Mouse (Mus musculus): ENCODE measurements around the gene Pygo1. TPM values are rescaled to one million over a fixed set of nuclear protein-coding genes. Genes with fewer than 3 reads are reported as not detected.

Gene Pygo1
- total and polyA plus RNA-seq, 3 experiments, result not detected

DNA sequence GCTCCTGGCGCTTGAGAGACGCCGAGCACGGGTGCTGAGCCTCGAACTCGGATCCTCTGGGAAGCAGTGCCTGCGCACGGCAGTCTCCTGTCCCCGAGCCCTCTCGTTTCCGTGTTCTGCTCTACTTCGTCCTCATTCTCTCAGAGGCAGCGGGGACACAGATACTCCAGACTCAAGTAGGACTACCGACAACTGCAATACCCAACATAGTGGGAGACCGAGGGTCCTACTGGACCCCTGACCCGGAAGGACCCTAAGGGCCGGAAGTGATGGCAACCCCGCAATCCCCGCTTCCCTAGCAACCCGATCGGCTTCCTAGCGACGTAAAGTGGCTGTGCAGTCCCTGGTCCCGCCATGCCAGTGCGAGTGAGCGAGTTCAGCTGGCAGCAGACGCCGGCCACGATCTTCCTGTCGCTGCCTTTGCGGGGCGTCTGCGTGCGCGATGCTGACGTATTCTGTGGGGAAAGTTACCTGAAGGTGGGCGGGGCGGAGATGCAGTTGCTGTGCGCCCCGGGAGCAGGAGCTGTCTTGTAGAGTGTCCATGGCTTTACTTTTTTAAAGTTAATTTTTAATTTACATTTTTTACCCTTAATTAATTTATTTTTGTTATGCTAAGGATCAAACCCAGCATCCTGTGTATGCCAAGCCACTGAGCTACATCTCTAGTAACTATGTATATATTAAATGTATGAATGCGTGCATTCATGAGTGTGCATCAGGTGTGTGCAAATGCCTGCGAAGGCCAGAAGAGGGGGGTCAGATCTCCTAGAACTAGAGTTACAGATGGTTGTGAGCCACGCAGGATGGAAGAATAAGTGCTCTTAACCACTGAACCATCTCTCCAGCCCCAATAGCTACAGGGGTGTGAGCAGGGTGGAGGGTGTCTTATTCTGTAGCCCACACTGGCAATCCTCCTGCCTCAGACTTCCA, 33.3 kb downstream of the Pygo1 start, which contains the start of the genes Dyx1c1 and Gm44503:
Dyx1c1 (plus strand) TSS at position 265 of the 930 bp plus-strand sequence.
Gm44503 (plus strand) TSS at position 332 of the 930 bp plus-strand sequence.
- Histone ChIP-seq H3K27ac (ENCODE audit: insufficient read depth, low read depth) (no peak within 1 kb of the TSS), H3K9ac (ENCODE audit: insufficient read depth, low read depth) (no peak within 1 kb of the TSS), H3K79me2 (replicated peaks; ENCODE audit: control insufficient read depth, extremely low read depth, insufficient read depth, poor library complexity, severe bottlenecking) (no peaks in the 10 kb centered on the region), H3K4me2 (ENCODE audit: insufficient read depth, low read depth, poor library complexity, severe bottlenecking) (no peak within 1 kb of the TSS; the same call in 1 of the 2 replicates), H3K36me3 (replicated peaks in 1 of 2; ENCODE audit: control insufficient read depth in 1 of 2, insufficient read depth in 1 of 2, low read length in 1 of 2) (no peaks in the 10 kb centered on the region), H3K9me3 (replicated peaks; ENCODE audit: low read length) (no peaks in the 10 kb centered on the region), H3K4me3 (replicated peaks in 1 of 3; ENCODE audit: low read depth in 2 of 3, low read length in 2 of 3, poor library complexity in 1 of 3) (peak within 1 kb of the TSS; percentile 54 to 74 (median 57)), H3K27me3 (replicated peaks) (no peaks in the 10 kb centered on the region), H3K4me1 (ENCODE audit: control insufficient read depth in 1 of 2, insufficient read depth in 2 of 2) (peaks cover 18 to 28% of the 10 kb centered on the region in 2 experiments)
- DNase-seq (ENCODE audit: extremely low read depth), result peak; percentile 63
- TF ChIP-seq CTCF (conservative IDR thresholded peaks at IDR 0.05 in 1 of 2, IDR thresholded peaks at IDR 0.05 in 1 of 2; ENCODE audit: low read depth in 2 of 2, low read length in 2 of 2), result no peak
- no peak for TF ChIP-seq NELFE (IDR thresholded peaks at IDR 0.05; ENCODE audit: low read depth, low read length)
- TF ChIP-seq ZNF384 (IDR thresholded peaks at IDR 0.05; ENCODE audit: low read depth, low read length), result no peak
- no peak for TF ChIP-seq UBTF (IDR thresholded peaks at IDR 0.05; ENCODE audit: low read depth, low read length)
- TF ChIP-seq ZKSCAN1 (IDR thresholded peaks at IDR 0.05; ENCODE audit: borderline replicate concordance, low read depth, low read length), result no peak
- TF ChIP-seq CHD1 (IDR thresholded peaks at IDR 0.05; ENCODE audit: low read depth, low read length), result no peak
- TF ChIP-seq KAT2A (IDR thresholded peaks at IDR 0.05; ENCODE audit: insufficient replicate concordance, low read length), result no peak
- no peak for TF ChIP-seq MYC (IDR thresholded peaks at IDR 0.05; ENCODE audit: low read depth, low read length)
- TF ChIP-seq EP300 (IDR thresholded peaks at IDR 0.05; ENCODE audit: low read length), result no peak
- TF ChIP-seq E2F4 (IDR thresholded peaks at IDR 0.05; ENCODE audit: insufficient replicate concordance, low read depth, low read length), result no peak
- TF ChIP-seq TCF12 (IDR thresholded peaks at IDR 0.05; ENCODE audit: low read depth, low read length), result no peak
- TF ChIP-seq RCOR1 (conservative IDR thresholded peaks at IDR 0.05; ENCODE audit: low read depth, low read length), result no peak
- TF ChIP-seq MXI1 (IDR thresholded peaks at IDR 0.05; ENCODE audit: low read depth, low read length), result peak; percentile 69; the same call in 1 of the 2 replicates
- 0 out of 2 replicates have a peak, but pooled peaks have one; percentile 34 for TF ChIP-seq POLR2A (IDR thresholded peaks at IDR 0.05; ENCODE audit: low read depth, low read length)
- no peak for TF ChIP-seq PAX5 (IDR thresholded peaks at IDR 0.05; ENCODE audit: low read length)
- no peak for TF ChIP-seq BHLHE40 (IDR thresholded peaks at IDR 0.05; ENCODE audit: low read depth, low read length)
- no peak for TF ChIP-seq JUN (IDR thresholded peaks at IDR 0.05; ENCODE audit: insufficient read depth, low read depth, low read length)
- no peak for TF ChIP-seq USF1 (IDR thresholded peaks at IDR 0.05; ENCODE audit: low read depth, low read length)
- TF ChIP-seq IRF4 (IDR thresholded peaks at IDR 0.05; ENCODE audit: low read depth, low read length), result no peak
- no peak for TF ChIP-seq ZC3H11A (IDR thresholded peaks at IDR 0.05; ENCODE audit: low read depth, low read length)
- peak; percentile 70 for TF ChIP-seq HCFC1 (IDR thresholded peaks at IDR 0.05; ENCODE audit: low read depth, low read length)
- TF ChIP-seq ELF1 (IDR thresholded peaks at IDR 0.05; ENCODE audit: low read depth, low read length), result peak; percentile 82
- TF ChIP-seq USF2 (conservative IDR thresholded peaks at IDR 0.05; ENCODE audit: low read depth, low read length), result no peak
- TF ChIP-seq MAX (IDR thresholded peaks at IDR 0.05; ENCODE audit: low read length), result no peak
- TF ChIP-seq GABPA (IDR thresholded peaks at IDR 0.05; ENCODE audit: insufficient replicate concordance, low read depth, low read length), result no peak
- no peak for TF ChIP-seq ZMIZ1 (IDR thresholded peaks at IDR 0.05; ENCODE audit: low read depth, low read length)
- no peak for TF ChIP-seq SMC3 (IDR thresholded peaks at IDR 0.05; ENCODE audit: low read depth, low read length)
- TF ChIP-seq TBP (conservative IDR thresholded peaks at IDR 0.05; ENCODE audit: low read depth, low read length), result no peak
- peak; percentile 67 for TF ChIP-seq SIN3A (IDR thresholded peaks at IDR 0.05; ENCODE audit: low read length)
- no peak for TF ChIP-seq NRF1 (IDR thresholded peaks at IDR 0.05; ENCODE audit: low read depth, low read length)
- no peak for TF ChIP-seq MAZ (IDR thresholded peaks at IDR 0.05; ENCODE audit: low read depth, low read length)
- no peak for TF ChIP-seq MAFK (IDR thresholded peaks at IDR 0.05; ENCODE audit: insufficient replicate concordance, low read length)
- TF ChIP-seq POLR2AphosphoS2 (IDR thresholded peaks at IDR 0.05; ENCODE audit: low read depth, low read length), result no peak
- 0 out of 2 replicates have a peak, but pooled peaks have one; percentile 34 for TF ChIP-seq MEF2A (IDR thresholded peaks at IDR 0.05; ENCODE audit: borderline replicate concordance, low read depth, low read length)
- TF ChIP-seq JUND (conservative IDR thresholded peaks at IDR 0.05; ENCODE audit: low read depth, low read length), result no peak
- TF ChIP-seq ETS1 (conservative IDR thresholded peaks at IDR 0.05; ENCODE audit: low read depth, low read length), result no peak
- TF ChIP-seq RAD21 (IDR thresholded peaks at IDR 0.05; ENCODE audit: low read depth, low read length), result no peak
- dilution Hi-C loops (cut with MboI; ENCODE audit: extremely low pct_ligation_motif_present, extremely low pct_unique_long_range_greater_than_20kb, low sequenced_read_pairs) (no loop called here), in situ Hi-C loops (cut with MboI; ENCODE audit: low pct_ligation_motif_present, low pct_unique_long_range_greater_than_20kb, low sequenced_read_pairs) (no loop called here)
